Mouse (Mus musculus): ENCODE measurements at regions not wholly inside any gene's neighbourhood (a gene's known extent, or its start where the extent isn't known, plus 50 kb on each side); places are given as distances from the start of the nearest gene placed in this dataset.

DNA sequence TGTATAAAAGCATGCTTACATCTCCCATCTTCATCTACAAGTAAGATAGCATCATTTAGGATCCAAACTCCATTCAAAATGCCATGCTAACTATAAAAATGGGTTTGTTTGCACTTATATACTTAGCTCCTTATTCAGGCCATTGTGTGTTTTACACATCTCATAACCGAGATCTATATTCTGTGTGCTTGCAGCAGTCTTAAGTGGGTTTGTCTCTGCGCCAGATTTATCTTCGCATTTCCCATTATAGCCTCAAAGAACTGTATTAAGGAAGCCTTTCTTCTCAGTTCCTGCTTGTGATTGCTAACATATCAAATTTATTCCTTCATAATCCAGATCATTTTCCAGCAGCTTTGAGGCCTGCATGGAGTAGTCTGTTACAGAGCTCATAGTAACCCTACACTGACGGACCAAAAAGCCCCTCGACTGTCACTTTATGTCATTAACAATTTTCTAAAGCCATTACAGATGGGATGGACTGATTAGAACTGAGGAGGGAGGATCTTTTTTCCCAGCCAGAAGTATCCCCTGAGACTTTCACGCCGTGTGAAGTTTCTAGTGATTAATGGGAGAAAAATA is 607.6 kb downstream of the Gm43517 start:
- no peak for TF ChIP-seq POLR2A (IDR thresholded peaks at IDR 0.05; ENCODE audit: insufficient read depth, low read depth, low read length)
- no peak for TF ChIP-seq CTCF (IDR thresholded peaks at IDR 0.05)
